Mouse (Mus musculus): ENCODE measurements around the gene Atp6v1g1. TPM values are rescaled to one million over a fixed set of nuclear protein-coding genes. Genes with fewer than 3 reads are reported as not detected.
A peak's percentile ranks its signal among the peaks of the same experiment; 100 is the strongest.

Gene Atp6v1g1
- 100 to 1,000 TPM; 143 to 157 TPM for total RNA-seq (2021)
- long read RNA-seq, experiment 1, transcript Atp6v1g1-201 (3 exons, 1,135 nt) = major isoform, 192 of 204 reads
- long read RNA-seq, experiment 1, partial matches to known transcripts = 3 of 204 reads
- long read RNA-seq, experiment 1, other reads (novel, unspliced or antisense) = 9 of 204 reads
- long read RNA-seq, experiment 2, transcript Atp6v1g1-201 (3 exons, 1,135 nt) = major isoform, 187 of 196 reads
- long read RNA-seq, experiment 2, partial matches to known transcripts = 6 of 196 reads
- long read RNA-seq, experiment 2, other reads (novel, unspliced or antisense) = 3 of 196 reads

DNA sequence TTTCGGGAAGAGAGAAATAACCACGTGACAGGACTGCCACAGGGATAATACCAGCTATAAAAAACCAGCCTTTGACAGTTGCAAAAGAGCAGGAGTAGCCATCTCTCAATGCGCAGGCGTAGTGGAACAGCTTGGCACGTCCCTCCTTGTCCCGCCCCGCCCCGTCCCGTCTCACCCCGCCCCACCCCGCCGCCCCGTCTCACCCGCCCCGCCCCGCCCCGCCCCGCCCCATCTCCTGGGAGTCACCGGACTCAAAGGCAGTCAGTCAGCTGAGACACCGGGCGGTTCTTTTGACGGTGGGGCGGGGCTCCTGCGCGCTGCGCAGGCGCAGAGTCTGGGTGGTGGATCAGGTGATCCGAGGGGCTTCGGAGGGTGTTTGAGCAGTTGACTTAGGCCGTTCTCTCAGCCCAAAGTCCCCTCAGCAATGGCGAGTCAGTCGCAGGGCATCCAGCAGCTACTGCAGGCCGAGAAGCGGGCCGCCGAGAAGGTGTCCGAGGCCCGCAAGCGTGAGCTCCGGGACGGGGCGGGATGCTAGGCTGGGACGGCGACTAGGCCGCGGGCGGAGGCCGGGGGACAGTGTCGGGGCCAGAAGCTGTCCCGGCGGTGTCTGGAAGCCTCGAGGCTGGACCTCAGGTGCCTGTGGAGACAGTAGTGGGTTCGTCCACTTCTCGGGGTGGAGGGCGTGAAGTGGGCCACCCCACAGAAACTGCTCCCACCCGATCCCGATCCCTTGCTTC lies at the start of gene Atp6v1g1:
TSS of gene Atp6v1g1 (plus strand) at position 279 of the 737 bp plus-strand sequence.
- peak; percentile 91 to 95 for DNase-seq (ENCODE audit: low spot score in 2 of 2)

DNA sequence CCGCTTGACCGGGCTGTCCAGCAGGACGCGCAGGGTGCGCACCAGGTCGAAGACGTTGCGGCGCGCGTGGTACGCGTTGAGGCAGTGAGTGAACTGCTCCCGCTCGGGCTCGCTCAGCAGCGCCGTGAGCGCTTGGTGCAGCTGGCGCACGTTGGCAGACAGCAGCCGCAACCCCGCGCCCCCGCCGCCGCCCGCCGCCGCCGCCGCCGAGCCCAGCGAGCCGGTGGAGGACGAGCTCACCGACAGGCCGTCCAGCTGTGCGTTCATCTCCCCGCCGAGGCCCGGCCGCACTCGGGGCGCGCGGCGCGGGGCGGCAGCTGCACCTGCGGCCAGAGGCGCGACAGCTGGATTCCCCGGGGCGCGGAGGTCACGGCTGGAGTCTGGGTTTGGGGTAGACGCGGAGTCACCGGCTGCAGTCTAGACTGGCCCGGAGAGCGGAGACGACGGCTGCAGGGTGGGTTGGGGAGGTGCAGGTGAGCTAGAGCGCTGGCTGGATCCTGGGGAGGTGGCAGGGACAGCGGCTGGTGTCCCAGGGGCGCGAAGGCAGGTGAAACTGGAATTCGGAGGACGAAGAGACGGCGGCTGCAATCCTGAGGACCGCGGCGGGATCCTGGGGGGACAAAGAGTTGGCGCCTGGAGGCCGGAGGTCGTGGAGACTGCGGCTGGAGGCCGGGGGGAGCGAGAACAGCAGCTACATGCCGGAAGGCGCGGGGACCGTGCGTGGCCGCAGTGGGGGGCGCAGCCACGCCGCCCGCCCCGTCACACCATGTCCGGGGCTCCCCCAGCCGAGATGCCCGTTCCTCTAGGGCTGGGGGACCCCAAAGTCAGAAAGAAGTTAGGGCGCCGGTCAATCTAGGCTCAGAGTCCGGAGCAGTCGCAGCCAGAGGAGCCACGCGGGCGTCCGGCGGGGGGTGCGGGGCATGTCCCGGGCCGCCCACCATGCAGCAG lies 49.3 kb upstream of the Atp6v1g1 start:
- DNase-seq (ENCODE audit: low spot score in 2 of 2) = peak; percentile 16 to 44

DNA sequence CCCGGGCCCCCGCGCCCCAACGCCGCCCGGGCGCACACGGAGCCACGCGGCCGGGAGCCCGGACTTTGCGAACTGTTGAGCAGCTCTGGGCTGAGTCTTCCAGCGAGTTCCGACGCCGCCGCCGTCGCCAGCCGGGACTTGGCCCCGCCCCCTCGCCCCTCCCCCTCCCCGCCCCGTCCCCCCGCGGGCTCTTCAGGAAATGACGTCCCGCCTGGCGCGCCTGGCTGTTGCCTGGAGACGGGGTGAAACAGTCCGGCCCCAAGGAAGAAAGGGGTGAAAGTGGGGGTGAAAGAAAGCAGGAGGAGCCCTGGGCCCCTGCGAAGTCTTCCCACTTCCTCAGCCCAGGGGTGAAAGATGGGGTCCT lies 48.7 kb upstream of the Atp6v1g1 start, which contains the start of gene Whrn:
TSS of gene Whrn (minus strand) at position 77 of the 364 bp plus-strand sequence.
- peak; percentile 44 to 47 for DNase-seq (ENCODE audit: low spot score in 2 of 2)

DNA sequence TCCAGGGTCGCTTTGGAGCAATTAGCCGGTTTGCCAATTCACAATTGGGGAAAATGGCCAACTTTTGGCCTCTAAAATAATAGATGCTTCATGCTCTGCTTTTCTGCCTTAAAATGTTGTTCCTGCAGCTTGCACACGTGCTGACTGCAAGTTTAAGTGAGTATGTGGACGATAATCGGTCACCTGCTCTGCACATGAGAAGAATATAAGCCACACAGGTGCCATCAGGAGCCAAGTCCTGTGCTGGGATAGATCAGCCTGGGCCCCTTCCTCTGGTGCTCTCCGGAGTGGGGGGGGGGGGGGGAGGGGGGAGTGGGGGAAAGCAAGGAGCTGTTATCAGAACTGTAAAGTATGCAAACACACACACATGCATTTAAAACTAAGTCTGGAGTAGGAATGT lies 48.3 kb upstream of the Atp6v1g1 start:
- DNase-seq (ENCODE audit: low spot score in 2 of 2) = no peak

DNA sequence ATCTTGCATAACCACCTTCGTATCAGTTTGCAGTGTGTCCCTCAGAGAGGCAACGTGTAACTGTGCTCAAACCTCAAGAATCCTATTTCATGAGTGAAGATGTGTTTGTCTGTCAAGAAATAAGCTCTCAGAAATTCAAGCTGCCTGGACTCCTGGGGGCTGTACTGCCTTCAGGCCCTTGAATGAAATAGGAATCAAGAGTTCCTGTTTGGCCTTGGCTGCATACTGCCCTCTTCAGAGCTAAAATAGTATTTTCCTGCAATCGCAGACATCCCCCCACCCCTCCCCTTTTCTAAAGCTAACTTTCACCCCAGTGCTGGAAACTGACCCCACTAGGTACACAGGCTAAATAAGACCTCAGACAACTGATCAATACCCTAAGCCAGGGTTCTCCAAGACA lies 46.2 kb upstream of the Atp6v1g1 start:
- DNase-seq (ENCODE audit: low spot score in 2 of 2) = no peak

DNA sequence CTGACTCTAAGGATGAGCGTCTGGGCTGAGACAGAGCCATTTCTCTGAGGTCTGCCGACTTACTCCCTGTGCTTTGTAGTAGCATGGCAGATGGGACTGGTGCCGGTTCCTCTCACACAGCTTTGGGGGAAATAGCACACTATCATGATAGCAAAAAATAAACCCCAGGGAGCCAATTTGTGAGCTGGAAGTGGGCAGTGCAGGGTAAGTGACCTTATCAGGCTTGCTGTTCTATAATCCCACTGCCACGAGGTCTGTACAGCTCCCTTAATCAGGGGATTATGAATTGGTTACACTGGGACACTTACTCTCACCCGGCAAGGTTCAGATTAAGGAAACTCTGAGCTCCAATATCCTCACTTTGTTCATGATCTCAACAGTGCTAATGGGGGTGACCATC lies 43.5 kb upstream of the Atp6v1g1 start:
- DNase-seq (ENCODE audit: low spot score in 2 of 2) = no peak

DNA sequence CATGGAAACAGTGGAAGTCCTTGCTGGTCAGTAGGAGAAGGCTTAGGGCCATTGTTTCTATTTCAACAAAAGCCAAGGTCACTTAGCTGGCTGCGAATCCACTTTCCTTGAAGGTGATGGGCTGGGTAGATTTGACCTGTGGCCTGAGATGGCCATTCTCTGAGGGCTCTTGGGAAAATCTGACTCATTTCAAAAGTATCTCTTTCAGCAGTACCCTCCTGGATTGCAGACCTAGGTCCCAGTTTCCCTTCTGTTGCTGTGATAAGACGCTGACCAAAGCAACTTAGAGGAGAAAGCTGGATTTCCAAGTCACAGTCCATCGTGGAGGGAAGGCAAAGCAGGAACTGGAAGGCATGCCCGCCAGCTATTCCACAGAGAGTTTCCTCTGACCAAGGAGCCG lies 40.6 kb upstream of the Atp6v1g1 start:
- DNase-seq (ENCODE audit: low spot score in 2 of 2) = no peak

DNA sequence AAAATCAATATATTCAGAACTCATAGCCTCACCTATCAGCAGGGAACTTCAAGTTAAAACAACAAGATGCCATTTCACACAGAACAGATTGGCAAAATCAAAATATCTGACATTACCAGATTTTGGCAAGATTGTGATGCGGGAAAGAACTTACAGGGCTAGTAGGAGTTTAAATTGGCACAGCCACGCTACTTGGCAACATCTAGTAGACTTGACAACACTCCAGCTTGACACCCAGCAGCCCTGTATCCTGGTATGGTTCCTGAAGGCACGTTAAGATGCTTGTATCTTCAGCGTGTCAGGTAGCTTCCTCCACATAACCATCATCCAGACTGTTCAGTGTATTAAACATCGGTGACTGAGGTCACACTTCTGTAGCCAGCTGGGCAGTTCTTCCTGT lies 37.1 kb upstream of the Atp6v1g1 start:
- peak in 1 of 2 experiments; percentile 17 for DNase-seq (ENCODE audit: low spot score in 2 of 2)

DNA sequence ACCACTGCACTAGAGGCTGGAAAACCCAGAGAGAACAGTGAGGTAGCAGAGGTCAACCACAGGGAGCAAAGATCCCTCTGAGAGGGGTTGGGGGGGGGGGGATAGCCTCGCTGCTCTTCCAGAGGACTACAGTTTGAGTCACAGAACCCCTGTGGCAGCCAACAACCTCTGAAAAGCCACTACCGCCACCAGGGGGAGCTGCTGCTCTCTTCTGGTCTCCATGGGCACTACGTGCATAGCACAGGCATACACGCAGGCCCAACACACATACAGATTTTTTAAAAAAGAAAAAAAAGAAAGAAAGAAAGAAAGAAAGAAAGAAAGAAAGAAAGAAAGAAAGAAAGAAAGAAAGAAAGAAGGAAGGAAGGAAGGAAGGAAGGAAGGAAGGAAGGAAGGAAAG lies 36.3 kb upstream of the Atp6v1g1 start:
- DNase-seq (ENCODE audit: low spot score in 2 of 2) = peak; percentile 66 to 82

DNA sequence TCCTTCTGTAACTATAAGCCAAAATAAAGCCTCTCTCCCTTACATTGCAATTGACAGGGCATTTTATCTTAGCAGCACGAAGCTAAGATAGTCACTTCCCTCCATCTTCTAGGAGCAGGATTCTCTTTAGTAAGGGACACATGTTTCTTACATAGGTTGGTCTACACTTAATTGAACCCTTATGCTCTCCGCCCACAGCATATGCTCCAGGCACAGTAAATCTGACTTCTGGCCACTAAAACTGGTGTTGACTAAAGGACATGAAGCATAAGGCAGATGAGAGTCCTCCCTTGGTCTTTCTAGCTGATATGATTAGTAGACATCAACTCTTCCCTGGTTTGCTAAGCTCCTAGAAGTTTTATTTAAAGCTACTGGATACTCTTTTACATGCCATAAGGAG lies 31.7 kb upstream of the Atp6v1g1 start:
- no peak for DNase-seq (ENCODE audit: low spot score in 2 of 2)

DNA sequence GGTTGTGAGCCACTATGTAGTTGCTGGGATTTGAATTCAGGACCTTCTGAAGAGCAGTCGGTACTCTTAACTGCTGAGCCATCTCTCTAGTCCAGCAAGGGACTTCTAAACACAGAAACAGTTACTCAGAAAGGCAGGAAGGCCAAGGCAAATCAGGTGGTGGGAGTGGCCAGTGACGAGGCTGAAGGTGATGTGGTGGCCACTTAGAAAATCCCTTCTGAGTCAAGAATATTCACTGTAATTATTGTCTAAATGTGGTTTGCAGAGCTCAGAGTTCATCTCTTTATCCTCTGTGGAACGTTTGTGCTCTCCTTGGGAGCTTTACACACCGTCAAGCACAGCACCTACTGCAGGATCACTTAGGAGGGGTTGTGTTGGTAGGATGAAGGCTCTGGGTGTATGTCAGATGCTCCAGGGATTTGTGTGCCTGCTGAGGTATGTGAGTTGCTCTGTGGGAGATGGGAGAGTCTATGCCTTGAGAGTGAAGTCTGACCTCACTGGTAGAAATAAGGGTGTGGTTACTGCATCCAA lies 30.1 kb upstream of the Atp6v1g1 start:
- no peak for DNase-seq (ENCODE audit: low spot score in 2 of 2)

DNA sequence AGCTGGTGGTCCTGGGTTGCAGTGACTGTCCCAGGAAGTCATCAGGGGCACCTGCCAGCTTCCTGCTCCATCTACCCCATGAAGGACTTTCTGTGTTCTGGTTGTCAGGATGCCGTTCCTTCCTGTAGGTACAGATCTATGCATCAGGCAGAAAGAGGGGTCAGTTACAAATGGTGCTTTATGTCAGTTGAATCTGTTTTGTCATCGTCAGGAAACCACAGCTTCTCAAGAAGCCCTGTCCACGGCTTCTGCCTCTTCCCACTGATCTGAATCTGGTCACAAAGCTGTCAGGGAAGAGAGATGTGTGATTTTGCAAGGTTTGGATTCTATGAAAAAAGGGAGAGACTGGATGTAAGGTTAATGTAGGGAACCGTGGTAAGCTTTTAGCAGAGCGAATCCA lies 29.6 kb upstream of the Atp6v1g1 start:
- DNase-seq (ENCODE audit: low spot score in 2 of 2) = no peak

DNA sequence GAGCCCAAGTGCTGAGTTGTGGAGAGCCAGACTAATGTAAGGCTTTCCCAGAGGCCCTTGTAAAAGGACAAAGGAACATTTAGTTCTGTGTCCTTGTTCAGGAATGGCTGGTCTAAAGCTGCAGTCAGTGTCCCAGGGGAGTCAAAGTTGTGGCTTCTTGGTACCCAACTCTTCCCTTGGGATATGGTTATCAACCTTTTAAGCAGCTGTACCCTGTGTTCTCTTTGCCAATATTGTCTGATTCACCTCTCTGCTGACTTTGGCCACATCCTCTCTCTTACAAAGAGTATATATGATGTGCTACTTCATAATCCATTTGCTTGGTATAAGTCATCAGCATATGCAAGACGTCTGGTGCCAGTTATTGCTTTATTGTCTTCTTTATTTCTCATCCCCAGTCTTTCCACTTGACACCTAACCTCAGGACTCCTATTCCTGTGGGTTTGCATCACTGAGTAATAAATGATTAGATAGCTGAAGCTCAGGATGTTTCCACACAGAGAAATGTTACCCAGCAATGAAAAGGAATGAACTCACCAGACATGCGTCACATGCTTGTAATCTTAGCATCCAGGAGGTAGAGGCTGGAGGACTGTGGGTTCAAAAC lies 22.7 kb upstream of the Atp6v1g1 start:
- no peak for DNase-seq (ENCODE audit: low spot score in 2 of 2)

DNA sequence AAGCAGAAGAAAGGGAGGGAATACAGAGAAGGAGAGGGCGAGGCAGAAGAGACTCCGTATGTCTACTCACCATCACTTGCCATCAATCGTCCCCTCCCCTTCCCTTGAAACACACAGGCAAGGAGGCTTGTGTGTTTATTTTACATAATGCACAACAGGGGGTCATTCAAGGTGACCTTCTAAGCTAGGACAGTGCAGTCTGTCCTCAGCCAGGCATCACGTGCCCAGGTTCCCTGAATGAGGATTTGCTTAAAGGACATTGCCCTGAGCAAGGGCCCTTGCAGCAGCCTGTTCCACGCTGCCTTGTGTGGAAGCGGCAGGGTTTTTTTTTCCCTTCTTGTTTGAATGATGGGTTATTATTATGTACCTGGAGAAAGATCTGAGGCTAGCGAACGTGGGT lies 19.1 kb upstream of the Atp6v1g1 start:
- DNase-seq (ENCODE audit: low spot score in 2 of 2) = no peak

DNA sequence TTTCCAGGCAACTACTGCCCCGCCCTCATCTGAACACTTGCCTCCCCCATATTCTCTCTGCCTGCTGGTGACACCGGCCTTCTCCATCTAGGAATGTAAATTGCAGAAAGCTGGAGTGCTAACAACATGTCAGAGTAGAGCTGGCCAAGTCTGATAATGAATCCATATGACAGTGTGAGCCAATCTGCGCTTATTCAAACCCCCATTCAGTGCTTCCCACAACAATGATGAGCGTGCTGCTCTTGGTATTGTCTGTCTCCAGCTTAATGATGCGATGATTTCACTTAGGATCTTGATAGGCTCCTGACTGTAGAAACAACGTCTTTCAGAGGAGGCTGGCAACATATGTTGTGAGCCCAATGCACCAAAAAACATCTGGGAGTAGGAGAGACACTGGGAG lies 15.6 kb upstream of the Atp6v1g1 start:
- peak; percentile 51 to 58 for DNase-seq (ENCODE audit: low spot score in 2 of 2)

DNA sequence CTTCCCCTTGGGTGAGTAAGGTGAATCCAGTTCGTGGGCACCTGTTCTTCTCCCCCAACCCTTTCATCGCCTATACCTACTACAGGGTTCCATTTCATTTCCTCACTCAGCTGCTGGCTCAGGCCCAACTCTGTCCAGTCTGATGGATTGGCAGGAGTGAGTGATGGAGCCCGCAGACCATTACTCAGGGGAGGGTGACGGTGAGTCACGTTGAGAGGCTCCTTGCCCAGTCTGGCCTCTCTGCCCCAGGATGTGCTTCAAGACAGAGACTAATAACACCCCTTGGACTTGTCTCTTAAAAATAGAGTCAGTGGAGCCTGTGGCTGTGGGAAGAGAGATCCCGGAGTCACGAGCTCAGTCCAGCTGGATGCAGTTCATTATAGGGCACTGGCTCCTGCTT lies 14.2 kb upstream of the Atp6v1g1 start:
- DNase-seq (ENCODE audit: low spot score in 2 of 2) = no peak

DNA sequence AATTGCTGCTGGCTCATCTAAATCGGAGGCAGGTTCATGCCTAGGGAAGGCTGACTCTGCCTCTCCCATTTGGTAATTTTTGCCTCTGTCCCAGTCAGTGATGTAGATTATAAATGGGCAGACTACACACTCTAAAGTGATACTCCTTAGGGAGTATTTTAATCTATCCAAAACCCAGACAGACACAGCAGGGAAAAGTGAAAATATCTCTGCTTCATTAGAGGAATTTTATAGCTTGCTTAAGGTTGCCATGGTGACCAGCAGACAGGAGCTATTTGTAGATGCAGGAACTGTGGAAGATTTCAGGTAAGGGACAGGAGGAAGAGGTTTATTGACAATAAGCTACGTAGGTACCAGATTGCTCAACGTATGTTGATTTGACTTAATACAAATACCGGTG lies 7.0 kb upstream of the Atp6v1g1 start:
- no peak for DNase-seq (ENCODE audit: low spot score in 2 of 2)

DNA sequence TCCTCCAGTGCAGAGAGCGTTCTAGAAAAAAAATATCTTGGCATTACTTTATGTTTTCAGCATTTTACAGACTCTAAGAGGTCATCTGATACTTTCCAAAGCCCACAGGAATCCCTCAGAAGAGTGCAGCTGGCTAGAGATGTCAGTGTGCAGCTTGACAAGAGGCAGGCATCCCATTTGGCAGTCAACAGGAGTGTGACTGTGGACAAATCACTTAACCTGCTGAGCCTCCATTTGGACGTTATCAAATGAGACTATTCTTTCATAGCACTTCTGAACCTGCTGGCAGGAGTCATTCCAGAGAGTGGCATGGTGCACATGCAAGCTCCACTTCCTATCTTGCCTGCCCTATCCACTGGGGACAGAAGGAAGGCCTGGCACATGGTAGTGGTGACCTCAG lies 2.4 kb upstream of the Atp6v1g1 start:
- no peak for DNase-seq (ENCODE audit: low spot score in 2 of 2)

DNA sequence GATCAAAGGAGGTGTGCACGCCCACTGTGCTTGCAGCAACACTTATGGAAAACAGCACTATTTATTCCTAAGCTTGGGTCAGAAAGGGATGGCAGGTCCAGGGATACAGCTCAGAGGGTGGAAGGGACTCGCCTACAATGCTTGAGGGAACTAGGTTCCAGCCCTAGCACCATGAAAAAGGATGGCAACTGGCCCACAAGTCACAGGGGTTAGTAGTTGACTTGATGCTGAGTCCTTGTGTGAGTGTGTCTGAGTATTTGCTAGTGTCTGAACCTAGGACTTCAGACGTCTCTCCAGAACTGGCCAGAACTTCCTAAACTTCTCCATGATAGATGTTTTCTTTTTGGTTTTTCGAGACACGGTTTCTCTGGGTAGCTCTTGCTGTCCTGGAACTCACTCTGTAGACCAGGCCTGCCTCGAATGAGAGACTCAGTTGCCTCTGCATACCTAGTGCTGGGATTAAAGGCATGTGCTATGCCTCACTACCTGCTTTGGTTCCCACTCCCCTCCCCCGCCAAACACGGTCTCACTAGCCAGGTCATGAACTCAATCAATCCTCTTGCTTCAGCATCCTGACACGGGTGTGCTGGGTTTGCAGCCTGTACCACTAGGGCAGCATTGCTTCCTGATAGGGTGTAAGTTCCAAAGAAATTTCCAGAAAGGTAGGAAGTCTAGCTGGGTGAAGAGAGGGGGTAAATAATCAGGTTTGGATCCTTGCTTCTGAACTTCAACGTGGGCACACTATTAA lies 652 bp upstream of the Atp6v1g1 start:
- DNase-seq (ENCODE audit: low spot score in 2 of 2) = peak in 1 of 2 experiments; percentile 18

Measured in left cerebral cortex, adult 18-20 months (tissue).